Mouse (Mus musculus): ENCODE results near the gene Abcc9.

Gene Abcc9

DNA sequence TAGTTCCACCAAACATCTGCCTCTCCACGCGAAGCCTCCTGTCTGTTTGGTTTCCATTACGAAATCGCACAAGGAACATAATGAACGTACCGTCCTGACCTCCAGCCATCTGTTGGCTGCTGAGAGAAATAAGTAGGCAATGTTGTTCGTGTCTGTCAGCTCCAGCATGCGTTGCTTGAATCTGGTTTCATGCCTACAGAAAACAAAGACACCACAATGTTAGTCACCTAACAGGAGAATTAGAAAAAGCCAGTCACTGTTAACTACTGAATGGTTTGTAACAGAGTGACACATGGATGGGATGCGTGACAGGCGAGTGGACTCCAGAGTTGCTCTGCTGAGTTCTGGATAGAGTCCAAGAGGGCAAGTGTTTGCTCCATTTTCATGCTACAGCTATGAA is 87.8 kb downstream of the Abcc9 start:
- no peak for DNase-seq (ENCODE audit: low spot score)

DNA sequence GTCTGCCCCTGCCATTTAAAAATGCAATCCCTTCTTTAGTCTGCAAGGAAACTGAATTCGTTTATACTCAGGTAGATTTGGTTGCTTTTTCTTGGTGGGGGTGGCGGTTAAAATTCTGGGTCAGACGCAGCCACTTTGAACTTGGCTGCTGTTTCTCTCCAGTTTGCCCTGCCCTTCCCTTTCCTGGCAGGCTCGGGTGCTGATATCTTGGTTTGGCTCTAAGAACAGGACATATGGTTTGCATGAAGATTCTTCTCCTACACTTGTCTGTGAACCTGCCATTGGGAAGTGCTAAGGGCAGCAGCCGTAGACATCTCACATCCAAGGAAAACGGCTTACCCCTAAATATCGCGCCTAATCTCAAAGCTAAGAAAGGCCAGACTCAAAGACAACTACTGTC is 89.7 kb downstream of the Abcc9 start:
- no peak for DNase-seq (ENCODE audit: low spot score)

DNA sequence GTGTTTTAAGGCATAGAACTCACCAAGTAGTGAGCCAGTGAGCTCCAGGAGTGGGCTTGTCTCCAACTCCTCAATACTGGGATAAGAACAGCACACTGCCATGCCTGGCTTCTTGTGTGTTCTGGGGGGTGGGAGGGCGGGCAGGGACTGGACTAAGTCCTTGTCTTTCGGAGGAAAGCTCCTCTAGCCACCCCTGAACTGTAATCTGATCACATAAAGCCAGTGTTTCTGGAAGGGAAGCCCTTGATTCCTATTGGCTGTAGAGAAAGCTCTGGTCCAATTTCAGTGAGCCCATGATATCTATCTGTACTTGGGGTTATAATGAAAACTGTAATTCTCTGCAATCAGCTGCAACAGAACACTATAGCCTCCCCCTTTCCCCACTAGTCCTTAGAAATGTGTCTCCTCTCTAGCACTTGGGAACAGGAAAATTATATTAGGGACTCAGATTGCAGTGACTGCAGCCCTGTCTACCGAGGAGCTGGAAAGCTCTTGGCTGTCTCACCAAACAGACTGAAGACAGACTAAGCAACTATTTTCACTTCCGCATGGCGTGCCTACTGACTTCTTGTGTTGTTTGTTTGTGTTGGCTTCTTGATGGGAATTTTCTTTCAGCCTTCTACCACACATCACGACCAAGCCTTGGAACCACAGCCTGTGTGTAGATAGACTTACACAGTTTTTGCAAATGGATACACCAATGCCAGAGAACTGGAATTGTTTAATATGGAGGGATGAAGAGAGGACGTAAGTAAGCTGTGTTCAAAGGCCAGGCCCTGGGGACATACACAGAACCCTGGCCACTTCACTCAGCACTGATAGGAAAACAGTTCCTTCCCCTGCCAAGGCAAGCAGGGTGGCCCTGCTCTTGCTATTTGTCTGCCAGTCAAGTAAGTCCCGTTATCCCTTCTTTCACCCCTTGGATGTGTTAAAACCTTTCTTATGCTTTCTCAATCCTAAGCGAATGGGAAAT is 92.4 kb downstream of the Abcc9 start:
- no peak for DNase-seq (ENCODE audit: low spot score)

DNA sequence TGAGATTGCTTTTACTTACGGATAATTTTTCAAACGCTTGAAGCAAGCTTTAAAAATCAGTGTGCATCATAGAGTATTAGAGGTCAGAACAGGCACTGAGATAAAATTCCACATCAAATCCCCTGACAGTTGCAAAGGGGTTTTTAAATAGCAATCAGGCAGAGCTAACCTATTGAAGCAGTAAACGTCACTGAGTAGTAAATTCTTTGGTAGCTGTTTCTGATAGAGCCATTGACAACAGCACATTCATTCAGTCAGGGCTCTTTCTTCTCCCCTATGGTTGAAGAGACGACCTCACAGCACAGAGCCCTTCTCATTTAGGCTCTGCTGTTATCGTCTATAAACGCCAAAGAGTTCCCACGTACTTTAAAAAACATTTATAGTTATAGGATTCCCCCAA is 95.0 kb downstream of the Abcc9 start:
- DNase-seq (ENCODE audit: low spot score): no peak

DNA sequence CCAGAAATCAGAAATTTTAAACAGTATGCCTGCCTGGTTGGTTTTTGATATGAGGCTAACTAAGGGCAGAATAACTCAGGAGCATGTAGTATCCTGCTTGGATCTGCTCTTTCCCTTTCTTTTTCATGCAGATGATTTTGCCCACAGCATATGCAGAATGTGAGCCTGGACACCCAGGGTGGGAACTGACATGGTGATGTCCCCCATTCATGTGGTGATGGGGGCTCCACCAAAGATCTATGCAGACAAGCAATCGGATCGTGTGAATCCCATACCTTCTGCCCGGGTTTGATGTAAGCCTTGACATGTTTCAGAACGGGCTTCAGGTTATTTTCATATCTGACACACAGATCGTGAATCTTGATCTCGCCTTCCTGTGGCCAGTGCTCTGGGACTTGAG is 99.3 kb downstream of the Abcc9 start:
- DNase-seq (ENCODE audit: low spot score): no peak

DNA sequence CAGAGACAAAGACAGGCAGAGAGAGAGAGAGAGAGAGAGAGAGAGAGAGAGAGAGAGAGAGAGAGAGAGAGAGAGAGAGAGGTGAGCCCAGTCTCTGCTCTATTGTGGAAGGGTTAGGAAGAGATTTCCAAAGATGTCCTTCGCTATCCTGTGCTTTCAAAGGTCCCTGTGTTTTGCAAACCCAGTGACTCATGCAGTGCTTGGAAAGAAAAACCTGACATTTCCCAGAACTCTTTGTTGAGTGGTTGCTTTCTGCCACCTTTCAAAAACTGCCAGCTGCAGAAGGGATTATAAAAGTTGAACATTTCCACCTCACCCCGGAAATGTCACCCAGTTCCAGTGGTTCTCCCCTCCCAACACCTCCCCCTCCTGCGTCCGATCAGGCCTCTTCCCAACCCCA is 123.3 kb downstream of the Abcc9 start:
- DNase-seq (ENCODE audit: low spot score): no peak

DNA sequence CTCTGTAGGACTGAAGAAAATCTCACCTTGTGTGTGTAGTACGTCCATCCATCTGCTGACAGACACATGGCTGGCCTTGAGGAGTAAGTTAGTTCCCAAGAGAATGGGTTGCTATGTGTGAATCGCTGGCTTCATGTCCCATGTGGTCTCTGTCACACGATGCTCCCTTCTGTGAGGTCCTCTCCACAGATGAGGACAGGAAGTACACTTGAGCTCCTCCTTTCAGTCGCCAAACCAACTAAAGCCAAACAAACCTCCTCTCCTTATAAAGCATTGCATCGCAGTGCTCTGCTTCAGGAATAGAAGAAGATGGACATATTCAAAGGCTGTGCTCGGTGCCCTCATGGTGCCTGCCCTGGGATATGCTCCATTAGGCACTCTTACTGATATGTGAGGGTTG is 124.3 kb downstream of the Abcc9 start:
- DNase-seq (ENCODE audit: low spot score): no peak

DNA sequence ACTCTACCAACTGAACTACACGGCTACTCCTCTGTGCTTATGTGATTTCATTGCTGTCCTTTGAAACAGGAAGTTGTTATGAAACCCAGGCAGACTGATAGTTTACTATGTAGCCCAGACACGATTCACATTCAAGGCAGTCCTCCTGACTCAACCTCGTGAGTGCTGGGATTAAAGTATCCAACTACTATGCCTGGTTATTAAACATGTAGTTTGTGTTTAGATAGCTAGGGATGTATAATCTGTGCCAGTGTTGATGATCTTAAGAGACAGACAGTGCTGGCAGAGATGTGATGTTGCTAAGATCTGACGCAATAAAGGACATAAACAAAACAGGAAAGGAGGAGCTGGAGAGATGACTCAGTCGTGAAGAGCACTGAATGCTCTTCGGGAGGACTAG is 129.2 kb downstream of the Abcc9 start:
- DNase-seq (ENCODE audit: low spot score): no peak

DNA sequence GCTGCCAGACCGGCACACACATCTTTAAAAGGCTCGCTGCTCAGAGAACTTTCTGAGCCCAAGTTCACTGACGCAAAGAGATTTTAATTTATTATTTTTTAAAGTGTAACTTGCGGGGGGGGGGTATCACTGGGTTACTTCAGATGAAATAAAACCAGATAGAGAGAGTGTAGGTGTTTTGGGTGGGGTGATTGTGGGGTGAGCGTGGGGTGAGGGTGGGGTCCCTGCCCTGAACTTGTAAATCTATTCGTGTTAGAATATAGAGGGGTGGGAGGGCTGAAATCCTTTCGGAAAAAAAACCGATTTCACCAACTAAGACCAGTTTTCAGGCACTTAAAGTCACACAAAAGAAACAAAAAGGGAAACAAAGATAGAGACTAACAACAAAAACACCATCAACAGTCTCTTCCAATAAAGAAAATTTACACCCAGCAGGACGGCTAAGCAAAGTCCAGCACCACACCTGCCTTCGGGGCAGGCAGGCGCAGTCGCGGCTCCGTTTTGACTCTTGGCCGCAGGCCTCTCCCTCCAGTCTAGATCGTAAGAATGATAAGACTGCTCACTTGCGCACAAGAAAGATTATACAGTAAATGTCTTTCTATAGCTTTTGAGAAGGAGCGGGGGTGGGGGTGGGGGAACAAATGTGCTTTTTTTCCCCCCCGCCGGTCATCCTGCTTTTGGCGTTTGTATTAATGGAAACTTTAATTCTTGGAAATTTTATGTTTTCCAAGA is 130.3 kb downstream of the Abcc9 start:
- peak; percentile 20 for DNase-seq (ENCODE audit: low spot score)

DNA sequence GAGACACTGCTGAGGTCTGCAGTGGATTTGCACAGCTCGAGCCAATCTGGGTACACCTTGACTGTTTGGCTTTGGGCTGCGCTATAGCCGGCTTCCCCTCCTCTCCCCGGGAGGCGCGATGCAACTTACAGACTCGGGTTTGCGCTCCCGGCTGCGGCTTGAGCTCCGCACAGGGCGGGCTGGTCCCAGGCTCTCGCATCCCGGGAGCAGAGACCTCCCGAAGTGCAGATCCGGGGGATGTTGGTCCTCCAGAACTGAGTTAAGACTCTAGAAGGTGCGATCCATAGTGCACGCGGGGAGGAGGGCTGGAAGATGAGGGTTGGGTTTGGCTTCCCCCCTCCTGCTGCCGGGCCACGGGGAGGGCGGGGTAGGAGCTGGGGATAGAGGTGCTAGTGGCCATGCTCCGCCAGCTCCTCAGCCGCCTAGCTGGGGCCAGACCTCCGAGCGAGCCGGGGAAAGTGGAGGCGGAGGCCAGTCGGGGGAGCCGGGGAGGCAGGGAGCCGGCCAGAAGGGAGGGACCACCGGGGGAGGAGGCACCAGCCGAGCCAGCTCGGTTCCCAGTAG is 131.0 kb downstream of the Abcc9 start, which contains the start of gene Kcnj8:
TSS of gene Kcnj8 (minus strand) at position 560 of the 564 bp plus-strand sequence.
- peak; percentile 36 for DNase-seq (ENCODE audit: low spot score)

DNA sequence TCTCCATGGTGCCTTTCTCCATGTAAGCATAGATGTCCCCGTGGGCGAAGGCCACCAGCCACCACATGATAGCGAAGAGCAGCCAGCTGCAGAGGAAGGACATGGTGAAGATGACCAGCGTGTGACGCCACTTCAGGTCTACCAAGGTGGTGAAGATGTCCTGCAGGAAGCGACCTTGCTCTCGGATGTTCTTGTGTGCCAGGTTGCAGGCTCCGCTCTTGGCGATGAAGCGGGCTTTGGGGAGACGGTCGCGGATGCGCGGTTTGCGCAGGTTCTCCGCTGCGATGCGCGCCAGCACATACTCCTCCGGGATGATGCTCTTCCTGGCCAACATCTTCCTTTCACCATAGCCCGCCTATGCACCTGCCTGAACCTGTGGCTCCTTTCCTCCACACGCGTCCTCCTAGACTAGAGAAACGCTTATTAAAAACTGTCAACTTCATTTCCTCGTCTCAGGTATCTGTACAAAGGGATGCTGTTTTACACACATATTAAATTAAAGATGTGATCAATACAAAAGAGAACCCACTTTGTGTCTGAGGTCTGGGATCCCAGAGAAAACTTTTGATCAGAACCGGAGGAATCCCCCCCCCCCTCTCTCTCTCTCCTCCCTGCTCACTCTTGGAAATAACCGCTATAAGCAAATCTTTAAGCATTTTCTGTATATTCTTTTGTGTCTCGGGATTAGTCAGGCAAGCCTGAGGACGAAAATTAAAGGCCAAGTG is 131.9 kb downstream of the Abcc9 start:
- DNase-seq (ENCODE audit: low spot score): no peak

DNA sequence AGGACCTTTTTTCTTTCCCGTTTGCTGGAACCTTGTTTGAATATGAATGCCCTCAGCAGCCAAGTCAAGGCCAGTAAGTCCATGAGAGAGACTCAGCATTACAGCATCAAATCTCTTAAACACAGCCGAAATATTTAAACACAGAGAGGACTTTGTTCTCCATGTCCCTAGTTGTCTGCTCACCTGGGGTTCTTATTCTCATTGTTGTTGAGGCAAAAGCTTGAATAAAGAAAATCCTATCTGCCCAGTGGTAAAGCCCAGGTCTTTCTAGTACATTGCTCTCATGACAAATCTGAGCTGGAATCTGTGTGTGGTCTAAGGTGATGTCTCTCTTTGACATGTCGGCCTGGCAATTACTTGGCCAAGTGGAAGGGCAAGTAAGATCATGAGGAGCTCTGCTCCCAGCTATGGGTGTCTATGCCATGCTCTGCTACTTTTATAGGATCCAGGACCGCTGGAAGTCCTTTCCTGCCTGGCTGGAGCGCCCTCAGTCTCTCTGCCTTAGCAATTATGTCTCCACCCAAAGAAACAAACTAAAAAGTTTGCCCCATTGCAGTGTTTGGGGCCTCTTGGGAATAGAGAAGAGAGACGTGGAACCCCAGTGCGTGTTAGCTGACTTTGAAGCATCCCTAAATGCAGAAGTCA is 133.3 kb downstream of the Abcc9 start:
- DNase-seq (ENCODE audit: low spot score): no peak

DNA sequence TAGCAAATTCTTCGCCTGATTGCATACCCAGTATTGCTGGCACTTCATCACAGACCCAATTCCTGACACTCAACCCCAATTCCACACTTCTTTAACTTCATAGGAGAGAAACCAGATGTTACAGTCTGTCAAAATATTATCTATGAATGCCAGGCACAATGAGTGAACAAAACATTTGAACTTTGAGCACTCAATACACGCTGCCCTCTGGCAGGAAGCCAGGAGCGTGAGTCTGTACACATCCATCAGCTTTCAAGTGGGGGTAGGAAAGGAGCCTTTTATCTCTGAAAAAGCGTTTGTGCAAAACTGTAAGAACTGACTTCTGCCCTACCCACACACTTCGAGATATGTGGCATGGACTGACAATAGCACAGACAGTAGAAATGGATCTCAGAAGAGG is 134.7 kb downstream of the Abcc9 start:
- no peak for DNase-seq (ENCODE audit: low spot score)

DNA sequence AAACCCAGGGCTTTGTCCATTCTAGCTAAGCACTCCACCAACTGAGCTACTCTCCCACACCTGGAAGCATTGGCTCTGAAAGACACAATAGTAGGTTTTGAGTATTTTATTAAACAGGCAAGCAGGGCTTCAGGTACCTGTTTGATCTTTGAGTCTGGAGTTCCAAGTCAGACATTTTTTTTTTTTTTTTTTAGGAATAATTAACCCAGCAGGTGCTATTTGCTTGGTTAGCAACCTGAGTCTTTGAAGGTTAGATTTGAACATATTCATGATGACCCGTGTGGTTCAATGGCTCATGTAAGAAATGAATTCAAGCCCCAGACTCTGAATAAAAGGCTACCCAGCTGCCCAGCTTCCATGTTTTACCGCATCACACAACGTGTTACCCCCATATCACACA is 137.4 kb downstream of the Abcc9 start:
- no peak for DNase-seq (ENCODE audit: low spot score)

DNA sequence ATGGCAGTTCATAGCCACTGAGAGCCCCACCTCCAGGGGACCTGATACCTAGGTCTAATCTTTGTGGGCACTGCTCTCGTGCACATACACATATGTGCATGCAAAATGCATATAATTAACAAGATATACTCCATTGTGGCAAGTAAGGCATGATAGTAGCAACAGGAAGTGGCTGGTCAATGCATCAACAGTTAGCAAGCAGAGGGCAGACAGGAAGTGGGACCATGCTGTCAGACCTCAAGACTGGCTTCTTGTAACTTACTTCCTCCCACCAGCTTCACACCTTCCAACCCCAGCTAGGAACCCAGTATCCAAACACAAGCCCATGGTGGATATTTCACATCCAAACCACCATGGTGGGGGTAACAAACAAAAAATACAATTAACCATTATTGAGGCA is 141.0 kb downstream of the Abcc9 start:
- DNase-seq (ENCODE audit: low spot score): no peak

DNA sequence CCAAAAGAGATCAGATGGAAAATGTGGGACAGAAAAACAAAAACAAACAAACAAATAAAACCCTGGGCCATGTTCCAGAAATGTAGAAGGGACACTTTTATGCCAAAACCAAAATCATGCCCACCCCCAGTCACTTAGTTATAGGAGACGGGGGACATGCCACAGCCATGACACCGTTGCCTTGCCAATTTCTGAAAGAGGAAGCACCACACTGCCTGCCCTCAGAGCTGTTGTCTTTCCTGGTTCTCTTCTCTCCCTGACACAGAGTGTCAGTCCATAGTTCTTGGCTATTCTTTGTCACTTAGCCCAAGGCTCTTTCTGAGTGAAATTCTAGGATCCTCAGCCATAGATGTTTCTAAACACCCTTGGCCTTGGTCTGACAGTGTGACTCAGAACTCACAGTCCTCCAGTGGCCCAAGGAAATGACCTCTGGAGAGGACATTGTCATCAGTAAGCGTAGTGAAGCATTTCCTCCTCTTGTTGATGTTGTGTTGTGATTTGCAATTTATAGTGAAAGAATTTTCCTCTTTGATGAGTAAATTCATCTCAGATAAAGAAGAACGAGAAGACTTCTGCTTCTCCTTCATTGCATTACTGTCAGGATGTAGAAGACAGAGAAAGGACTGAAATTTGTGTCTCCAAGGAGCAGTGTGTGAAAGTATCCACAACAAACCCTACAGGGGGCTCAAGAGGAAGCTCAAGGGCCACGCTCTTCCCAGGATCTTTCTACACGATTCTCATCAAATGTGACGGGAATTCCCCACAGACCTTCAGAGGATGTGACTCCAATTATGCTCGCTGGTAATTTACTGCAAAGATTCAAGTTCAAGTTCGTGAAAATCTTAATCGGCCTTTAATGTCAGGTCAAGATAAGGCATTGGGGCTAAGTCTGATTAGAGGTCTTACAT is 143.1 kb downstream of the Abcc9 start:
- DNase-seq (ENCODE audit: low spot score): no peak

DNA sequence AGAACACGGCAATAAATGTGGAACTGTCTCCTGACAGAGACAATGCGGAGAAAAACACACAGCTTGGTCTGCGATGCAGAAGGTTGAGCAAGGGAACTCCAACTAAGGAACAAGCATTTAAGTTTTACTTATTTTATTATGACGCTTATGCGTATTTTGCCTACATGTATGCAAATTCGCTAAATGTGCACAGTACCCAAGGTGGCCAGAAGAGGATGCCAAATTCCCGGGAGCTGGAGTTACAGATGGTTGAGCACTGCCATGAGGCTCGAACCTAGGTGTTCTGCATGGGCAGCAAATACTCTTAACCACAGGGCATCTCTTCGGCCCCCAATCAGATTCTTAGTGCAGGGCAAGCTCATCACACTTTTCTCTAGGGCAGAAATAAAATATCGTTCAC is 144.0 kb downstream of the Abcc9 start:
- DNase-seq (ENCODE audit: low spot score): no peak

DNA sequence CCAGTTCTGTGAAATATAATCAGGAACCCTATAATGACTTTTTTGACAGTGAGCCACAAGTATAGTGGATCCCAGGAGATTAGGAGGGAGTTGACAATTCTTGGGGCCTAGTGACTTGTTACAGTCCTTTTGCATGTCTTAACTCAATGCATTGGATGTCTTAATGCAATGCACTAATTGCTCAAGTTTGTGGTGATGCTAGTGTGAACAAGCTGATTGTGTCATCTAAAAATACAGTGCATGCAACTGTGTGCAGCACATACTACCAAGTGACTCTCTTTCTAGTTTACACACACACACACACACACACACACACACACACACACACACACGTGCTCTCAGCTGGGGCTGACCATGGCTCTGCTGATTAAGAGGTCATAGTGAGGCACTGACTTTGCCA is 146.1 kb downstream of the Abcc9 start:
- no peak for DNase-seq (ENCODE audit: low spot score)

DNA sequence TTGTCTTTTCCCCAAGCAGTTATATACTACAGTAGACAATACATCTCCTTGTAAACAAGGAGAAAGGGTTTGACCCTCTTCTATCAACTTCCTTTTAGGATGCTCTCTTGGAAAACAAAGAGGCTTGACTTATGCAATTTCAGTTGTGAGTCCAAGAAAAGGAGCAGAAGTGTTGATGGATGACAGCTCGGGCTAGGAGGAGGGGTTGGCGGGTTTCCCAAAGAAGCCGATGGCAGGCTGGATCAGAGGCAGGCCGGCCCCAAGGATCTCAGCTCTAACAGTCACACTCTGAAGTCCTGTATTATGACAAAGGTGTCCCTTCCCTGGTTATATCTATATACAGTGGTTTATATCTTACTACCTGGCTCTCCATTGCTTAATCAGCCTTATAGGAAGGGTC is 150.6 kb downstream of the Abcc9 start:
- DNase-seq (ENCODE audit: low spot score): no peak

DNA sequence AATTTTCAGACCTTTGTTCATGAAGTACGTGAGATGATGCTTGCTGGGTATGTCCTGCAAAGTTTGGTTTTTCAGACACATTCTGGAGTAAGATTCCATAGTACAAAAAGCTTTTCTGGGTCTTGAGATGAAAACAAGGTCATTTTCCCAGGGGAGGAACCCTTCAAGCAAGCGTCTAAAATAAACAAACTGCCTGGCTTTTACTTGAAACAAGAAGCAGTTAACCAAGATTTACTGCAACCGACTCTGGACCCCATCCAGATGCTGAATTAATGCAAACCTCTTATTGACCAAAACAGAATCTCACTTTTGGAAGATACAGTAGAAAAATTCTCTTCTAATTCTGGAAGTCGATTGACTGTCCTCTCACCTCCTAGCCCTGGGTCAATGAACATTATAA is 151.2 kb downstream of the Abcc9 start:
- DNase-seq (ENCODE audit: low spot score): no peak

DNA sequence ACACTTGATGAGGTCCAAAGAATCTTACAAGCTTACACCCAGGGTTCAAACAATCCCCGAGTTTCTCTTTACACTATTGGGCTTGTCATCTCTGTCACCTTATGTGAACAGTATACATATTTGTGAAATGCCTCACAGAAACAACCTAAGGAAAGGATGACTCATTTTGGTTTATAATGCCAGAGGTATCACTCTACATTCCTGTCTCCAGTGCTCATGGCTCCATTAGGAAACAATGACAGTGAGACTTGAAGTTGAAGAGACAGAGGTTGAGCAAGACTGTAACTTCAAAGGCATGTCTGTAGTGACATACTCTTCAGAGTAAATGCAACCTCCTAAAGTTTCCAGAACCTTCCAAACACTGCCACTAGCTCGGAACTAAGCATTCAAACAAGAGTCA is 153.7 kb downstream of the Abcc9 start:
- no peak for DNase-seq (ENCODE audit: low spot score)

Measured in urinary bladder, postnatal 25 days (tissue).